Mouse (Mus musculus) ES-Bruce4 (cell line): ENCODE measurements at regions not wholly inside any gene's neighbourhood (a gene's known extent, or its start where the extent isn't known, plus 50 kb on each side); places are given as distances from the start of the nearest gene placed in this dataset.

Experiments
- H3K27ac ChIP-seq: 2 replicates; pipeline ENCODE4 v1.5.1; 2012; ENCODE audit warnings: low read length, inconsistent platforms; ENCODE audit not compliant: insufficient read depth
- H3K27me3 ChIP-seq: 2 replicates; pipeline ENCODE4 v1.6.1; 2012; ENCODE audit warnings: mild to moderate bottlenecking, low read length, inconsistent platforms; ENCODE audit not compliant: control insufficient read depth, poor library complexity, insufficient read depth, severe bottlenecking
- H3K36me3 ChIP-seq: 2 replicates; pipeline ENCODE4 v1.6.1; 2012; ENCODE audit warnings: inconsistent platforms, mild to moderate bottlenecking, low read length, moderate library complexity; ENCODE audit not compliant: control insufficient read depth, poor library complexity, insufficient read depth, severe bottlenecking
- H3K4me1 ChIP-seq: one replicate; pipeline ENCODE4 v1.8.1; 2011; ENCODE audit warnings: low read length; ENCODE audit not compliant: control insufficient read depth, insufficient read depth
- H3K4me3 ChIP-seq: 2 replicates; pipeline ENCODE4 v1.5.1; 2011; ENCODE audit warnings: low read depth, mild to moderate bottlenecking, low read length
- H3K9ac ChIP-seq: 2 replicates; pipeline ENCODE4 v1.6.1; 2012; ENCODE audit warnings: low read depth, mild to moderate bottlenecking, inconsistent platforms; ENCODE audit not compliant: poor library complexity, severe bottlenecking
- H3K9me3 ChIP-seq: replicated peaks from 2 replicates; pipeline ENCODE4 v1.6.1; 2012; ENCODE audit warnings: mild to moderate bottlenecking, low read length, inconsistent platforms; ENCODE audit not compliant: control insufficient read depth, poor library complexity, insufficient read depth, severe bottlenecking
- CTCF ChIP-seq: IDR thresholded peaks from one replicate; pipeline ENCODE4 v1.8.1; 2011; ENCODE audit warnings: low read depth, low read length
- EP300 ChIP-seq: IDR thresholded peaks from 2 replicates; pipeline ENCODE4 v1.6.1; 2011; ENCODE audit warnings: low read depth, low read length; ENCODE audit not compliant: insufficient read depth
- POLR2A ChIP-seq: IDR thresholded peaks from one replicate; pipeline ENCODE4 v1.8.1; 2011; ENCODE audit warnings: low read length; ENCODE audit not compliant: insufficient read depth

- Histone ChIP-seq H3K27ac (no peak overlapping the region), H3K9me3 (peaks cover 3% of the 10 kb centered on the region; the same call in 1 of the 2 replicates), H3K27me3 (no peaks in the 10 kb centered on the region), H3K9ac (no peak overlapping the region), H3K4me3 (no peak overlapping the region), H3K36me3 (no peaks in the 10 kb centered on the region), H3K4me1 (no peaks in the 10 kb centered on the region)
- no peak for TF ChIP-seq POLR2A
- TF ChIP-seq EP300, result no peak
- TF ChIP-seq CTCF, result no peak
Observed at GRCm38 (mm10) chr14:99579765-99580266, 281.3 kb downstream of the Klf5 start.

- no peaks in the 10 kb centered on the region for H3K36me3 ChIP-seq
- H3K9me3 ChIP-seq, result peaks cover 3% of the 10 kb centered on the region; the same call in 1 of the 2 replicates
- no peak overlapping the region for H3K4me3 ChIP-seq
- H3K27me3 ChIP-seq, result no peaks in the 10 kb centered on the region
- no peaks in the 10 kb centered on the region for H3K4me1 ChIP-seq
- H3K27ac ChIP-seq, result no peak overlapping the region
- H3K9ac ChIP-seq, result no peak overlapping the region
- TF ChIP-seq CTCF, result no peak
Observed at GRCm38 (mm10) chr14:99584144-99584543, 285.7 kb downstream of the Klf5 start.

GRCm38 (mm10) chr14:99586029-99586428 lies 287.5 kb downstream of the Klf5 start:
- Histone ChIP-seq H3K9ac (no peak overlapping the region), H3K36me3 (no peaks in the 10 kb centered on the region), H3K9me3 (peaks cover 3% of the 10 kb centered on the region; the same call in 1 of the 2 replicates), H3K4me3 (no peak overlapping the region), H3K4me1 (no peaks in the 10 kb centered on the region), H3K27me3 (no peaks in the 10 kb centered on the region), H3K27ac (no peak overlapping the region)
- TF ChIP-seq CTCF (no peak), EP300 (no peak), POLR2A (no peak)

- H3K27me3 ChIP-seq, result peaks cover 1% of the 10 kb centered on the region; the same call in 1 of the 2 replicates
- H3K9ac ChIP-seq, result no peak overlapping the region
- no peak overlapping the region for H3K4me3 ChIP-seq
- no peak overlapping the region for H3K27ac ChIP-seq
- no peaks in the 10 kb centered on the region for H3K36me3 ChIP-seq
- H3K9me3 ChIP-seq, result no peaks in the 10 kb centered on the region
- no peaks in the 10 kb centered on the region for H3K4me1 ChIP-seq
- TF ChIP-seq EP300 (no peak), POLR2A (no peak), CTCF (no peak)
Observed at GRCm38 (mm10) chr14:99590854-99591470, 292.5 kb downstream of the Klf5 start.

- H3K4me3 ChIP-seq, result no peak overlapping the region
- TF ChIP-seq CTCF (no peak), POLR2A (no peak), EP300 (no peak)
- peaks cover 1% of the 10 kb centered on the region; the same call in 1 of the 2 replicates for H3K27me3 ChIP-seq
- H3K9me3 ChIP-seq, result no peaks in the 10 kb centered on the region
- H3K36me3 ChIP-seq, result no peaks in the 10 kb centered on the region
- H3K4me1 ChIP-seq, result no peaks in the 10 kb centered on the region
- no peak overlapping the region for H3K9ac ChIP-seq
- H3K27ac ChIP-seq, result no peak overlapping the region
Observed at GRCm38 (mm10) chr14:99592922-99593321, 294.4 kb downstream of the Klf5 start.

- no peak for TF ChIP-seq EP300
- TF ChIP-seq CTCF, result no peak
- no peak for TF ChIP-seq POLR2A
- no peak overlapping the region for H3K27ac ChIP-seq
- no peak overlapping the region for H3K4me3 ChIP-seq
- peaks cover 1% of the 10 kb centered on the region; the same call in 1 of the 2 replicates for H3K27me3 ChIP-seq
- no peaks in the 10 kb centered on the region for H3K4me1 ChIP-seq
- no peaks in the 10 kb centered on the region for H3K9me3 ChIP-seq
- H3K36me3 ChIP-seq, result no peaks in the 10 kb centered on the region
- H3K9ac ChIP-seq, result no peak overlapping the region
Observed at GRCm38 (mm10) chr14:99593864-99594263, 295.4 kb downstream of the Klf5 start.
